Mouse (Mus musculus): ENCODE data around the gene Hdac7. TPM values are rescaled to one million over a fixed set of nuclear protein-coding genes. Genes with fewer than 3 reads are reported as not detected.

Hdac7 gene
- total and polyA plus RNA-seq, 2 experiments from 2014 or later, result 23.7 to 28.6 TPM

DNA sequence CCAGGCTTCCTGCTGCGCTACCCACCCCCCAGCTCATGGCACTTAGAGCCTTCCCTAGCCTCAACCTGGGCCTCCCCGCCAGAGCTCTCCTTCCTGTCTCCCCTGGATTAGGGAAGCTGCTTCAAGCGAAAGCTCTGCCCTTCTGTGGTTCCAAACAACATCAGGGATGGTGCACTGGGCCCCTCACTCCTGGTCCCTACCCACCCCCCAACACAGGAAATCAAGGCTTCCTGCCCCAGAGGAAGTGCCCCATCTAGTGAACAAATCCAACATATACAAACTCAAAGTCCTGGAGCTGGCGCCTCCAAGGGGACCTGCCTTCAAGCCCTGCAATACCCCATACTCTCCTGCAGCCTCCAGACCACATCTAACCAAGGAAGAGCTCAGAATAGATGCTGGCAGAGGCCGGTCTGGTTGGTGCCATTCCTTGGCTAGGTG lies 15.4 kb downstream of the Hdac7 start:
- Histone ChIP-seq H3K36me3 (ENCODE audit: insufficient read depth, low read length) (no peaks in the 10 kb centered on the region), H3K4me2 (ENCODE audit: low read depth, low read length) (peak overlapping the region; percentile 64), H3K4me1 (ENCODE audit: insufficient read depth, low read length) (peaks cover 47% of the 10 kb centered on the region), H3K27ac (peak overlapping the region; percentile 51; the same call in 1 of the 2 replicates), H3K27me3 (ENCODE audit: insufficient read depth, low read length) (no peaks in the 10 kb centered on the region), H3K4me3 (ENCODE audit: low read length) (no peak overlapping the region), H3K9me3 (ENCODE audit: low read length) (no peaks in the 10 kb centered on the region), H3K9ac (replicated peaks; ENCODE audit: low read length) (no peak overlapping the region)
- WGBS, result 71% methylated on average over 5 of the region's 5 CpGs
- no peak for ATAC-seq
- no peak for DNase-seq (ENCODE audit: low spot score)
- TF ChIP-seq CTCF (IDR thresholded peaks at IDR 0.05; ENCODE audit: low read depth), result 0 out of 2 replicates have a peak, but pooled peaks have one; percentile 3

DNA sequence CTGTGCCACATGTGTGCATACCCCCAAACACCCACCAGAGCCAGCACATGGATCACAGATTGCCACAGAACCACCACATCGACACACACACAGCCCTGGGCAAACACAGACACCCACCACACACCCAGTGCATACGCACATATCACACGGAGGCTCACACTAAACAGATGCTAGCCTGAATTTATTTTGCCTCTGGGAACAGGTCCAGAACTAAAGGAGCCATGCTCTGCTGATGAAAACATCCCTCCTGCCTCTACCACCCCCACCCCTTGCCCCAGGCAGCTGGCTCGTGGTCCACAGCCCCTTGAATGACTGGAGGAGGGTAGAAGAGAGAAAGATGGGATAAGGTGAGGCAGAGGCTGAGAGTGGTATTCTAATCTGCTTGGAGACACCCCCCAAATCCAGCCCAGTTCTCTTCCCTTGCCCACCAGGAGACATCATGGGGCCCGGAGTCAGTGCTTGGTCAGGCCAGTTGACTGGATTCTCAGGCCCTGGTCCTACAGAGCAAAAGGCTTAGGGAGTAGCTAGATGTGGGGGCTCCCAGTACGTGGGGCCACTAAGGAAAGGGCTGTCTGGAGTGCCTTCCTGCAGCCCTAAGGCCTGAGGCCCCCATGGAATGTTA lies 16.0 kb downstream of the Hdac7 start:
- no peak for DNase-seq (ENCODE audit: low spot score)
- no peak overlapping the region for H3K9ac ChIP-seq (replicated peaks; ENCODE audit: low read length)
- 36% methylated on average over 6 of the region's 6 CpGs for WGBS
- H3K4me3 ChIP-seq (ENCODE audit: low read length), result no peak overlapping the region
- peaks cover 53% of the 10 kb centered on the region for H3K4me1 ChIP-seq (ENCODE audit: insufficient read depth, low read length)
- H3K9me3 ChIP-seq (ENCODE audit: low read length), result no peaks in the 10 kb centered on the region
- no peak for TF ChIP-seq CTCF (IDR thresholded peaks at IDR 0.05; ENCODE audit: low read depth)
- ATAC-seq, result no peak
- no peaks in the 10 kb centered on the region for H3K36me3 ChIP-seq (ENCODE audit: insufficient read depth, low read length)
- H3K4me2 ChIP-seq (ENCODE audit: low read depth, low read length), result peak overlapping the region; percentile 64
- no peaks in the 10 kb centered on the region for H3K27me3 ChIP-seq (ENCODE audit: insufficient read depth, low read length)
- peak overlapping the region; percentile 51; the same call in 1 of the 2 replicates for H3K27ac ChIP-seq

DNA sequence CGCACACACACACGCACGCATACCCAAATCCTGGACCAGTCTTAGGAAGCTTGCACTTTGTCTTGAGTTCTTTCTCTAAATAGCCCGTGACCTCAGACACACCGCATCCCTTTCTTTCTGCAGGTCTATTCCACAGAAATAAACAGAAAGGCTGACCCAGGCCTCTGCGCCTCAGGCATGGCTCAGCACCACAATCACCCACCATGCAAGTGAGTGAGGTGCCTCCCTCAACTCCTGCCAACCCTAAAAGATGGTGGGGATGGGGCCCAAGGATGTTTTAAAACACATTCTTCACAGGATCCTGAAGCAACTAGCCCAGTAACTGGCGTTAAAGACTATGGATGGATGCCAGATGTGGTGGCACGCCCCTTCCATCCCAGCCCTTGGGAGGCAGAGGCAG lies 16.9 kb downstream of the Hdac7 start:
- Histone ChIP-seq H3K27ac (no peak overlapping the region), H3K4me1 (ENCODE audit: insufficient read depth, low read length) (peaks cover 57% of the 10 kb centered on the region), H3K4me2 (ENCODE audit: low read depth, low read length) (no peak overlapping the region), H3K9me3 (ENCODE audit: low read length) (no peaks in the 10 kb centered on the region), H3K9ac (replicated peaks; ENCODE audit: low read length) (no peak overlapping the region), H3K27me3 (ENCODE audit: insufficient read depth, low read length) (no peaks in the 10 kb centered on the region), H3K36me3 (ENCODE audit: insufficient read depth, low read length) (no peaks in the 10 kb centered on the region), H3K4me3 (ENCODE audit: low read length) (no peak overlapping the region)
- TF ChIP-seq CTCF (IDR thresholded peaks at IDR 0.05; ENCODE audit: low read depth), result no peak
- 84% methylated on average over 8 of the region's 8 CpGs for WGBS
- no peak for ATAC-seq
- no peak for DNase-seq (ENCODE audit: low spot score)

DNA sequence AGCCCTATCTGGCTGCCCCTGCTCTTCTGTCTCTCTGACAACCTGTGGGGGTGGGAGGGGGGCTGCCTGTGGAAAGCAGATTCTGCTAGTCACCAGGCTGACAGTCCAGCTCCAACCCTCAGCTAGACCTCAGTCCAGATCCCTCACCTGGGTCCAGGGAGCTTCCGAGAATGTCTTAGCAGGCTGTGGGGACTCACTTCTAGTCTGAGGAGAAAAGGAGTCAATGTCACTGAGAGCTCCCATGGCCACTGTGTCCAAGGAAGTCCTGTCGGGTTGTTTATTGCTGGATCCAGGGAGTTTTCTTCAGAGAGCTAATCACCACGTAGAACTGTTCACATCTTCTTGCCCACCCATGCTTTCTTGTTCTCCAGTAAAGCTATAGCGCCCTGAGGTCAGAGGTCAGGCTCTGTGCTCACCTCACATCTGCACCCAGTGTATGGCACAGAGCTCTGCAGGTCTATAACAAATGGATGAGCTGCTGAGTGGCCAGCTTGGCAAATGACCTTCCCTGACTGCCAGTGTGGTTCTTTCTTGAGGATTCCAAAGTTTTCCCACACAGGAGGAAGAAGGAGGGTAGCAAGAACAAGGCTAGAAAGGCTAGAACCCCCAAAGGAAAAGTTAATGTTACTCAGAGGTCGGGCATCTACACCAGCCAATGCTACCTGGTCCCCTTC lies 17.6 kb downstream of the Hdac7 start:
- DNase-seq (ENCODE audit: low spot score), result no peak
- no peak overlapping the region for H3K4me2 ChIP-seq (ENCODE audit: low read depth, low read length)
- no peak overlapping the region for H3K27ac ChIP-seq
- H3K4me3 ChIP-seq (ENCODE audit: low read length), result no peak overlapping the region
- H3K36me3 ChIP-seq (ENCODE audit: insufficient read depth, low read length), result no peaks in the 10 kb centered on the region
- no peaks in the 10 kb centered on the region for H3K9me3 ChIP-seq (ENCODE audit: low read length)
- H3K9ac ChIP-seq (replicated peaks; ENCODE audit: low read length), result no peak overlapping the region
- 79% methylated on average over 5 of the region's 5 CpGs for WGBS
- H3K27me3 ChIP-seq (ENCODE audit: insufficient read depth, low read length), result no peaks in the 10 kb centered on the region
- no peak for TF ChIP-seq CTCF (IDR thresholded peaks at IDR 0.05; ENCODE audit: low read depth)
- H3K4me1 ChIP-seq (ENCODE audit: insufficient read depth, low read length), result peaks cover 52% of the 10 kb centered on the region
- no peak for ATAC-seq

DNA sequence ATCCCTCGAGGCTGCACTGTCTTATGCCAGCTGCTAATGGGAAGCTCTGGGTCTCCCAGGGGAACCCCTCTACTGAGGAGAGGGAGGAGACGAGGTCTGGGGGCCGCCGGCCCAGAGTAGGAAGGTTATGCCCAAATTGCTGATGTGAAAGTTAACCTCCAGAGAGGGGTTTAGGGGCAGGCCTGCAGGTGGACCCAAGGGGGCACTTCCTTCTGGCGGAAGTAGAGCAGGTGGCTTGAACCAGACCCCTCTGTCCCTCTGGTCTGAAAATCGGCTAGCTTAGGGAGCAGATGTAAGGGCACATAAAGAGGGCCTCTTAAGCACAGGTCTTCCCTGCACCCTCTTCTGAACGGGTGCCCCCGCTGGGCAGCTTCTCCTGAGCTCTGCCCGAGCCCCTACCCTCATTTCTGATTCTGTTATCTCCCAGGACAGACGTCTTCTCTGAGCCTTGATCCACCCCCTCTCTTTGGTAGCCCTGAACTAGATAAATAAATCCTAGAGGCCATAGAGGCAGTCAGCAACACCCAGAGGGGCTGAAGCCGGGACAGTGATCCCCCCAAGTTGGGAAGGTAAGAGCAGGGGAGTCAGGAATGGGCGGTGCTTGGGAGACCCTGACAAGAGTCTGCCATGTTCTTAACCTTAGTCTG lies 18.2 kb downstream of the Hdac7 start:
- Histone ChIP-seq H3K36me3 (ENCODE audit: insufficient read depth, low read length) (no peaks in the 10 kb centered on the region), H3K9ac (replicated peaks; ENCODE audit: low read length) (no peak overlapping the region; the same call in 1 of the 2 replicates), H3K27ac (peak overlapping the region; percentile 45; the same call in 1 of the 2 replicates), H3K4me1 (ENCODE audit: insufficient read depth, low read length) (peaks cover 52% of the 10 kb centered on the region), H3K4me3 (ENCODE audit: low read length) (no peak overlapping the region), H3K4me2 (ENCODE audit: low read depth, low read length) (peak overlapping the region; percentile 49; the same call in 1 of the 2 replicates), H3K27me3 (ENCODE audit: insufficient read depth, low read length) (no peaks in the 10 kb centered on the region), H3K9me3 (ENCODE audit: low read length) (no peaks in the 10 kb centered on the region)
- TF ChIP-seq CTCF (IDR thresholded peaks at IDR 0.05; ENCODE audit: low read depth), result no peak
- no peak for DNase-seq (ENCODE audit: low spot score)
- WGBS, result 46% methylated on average over 12 of the region's 12 CpGs
- ATAC-seq, result no peak

DNA sequence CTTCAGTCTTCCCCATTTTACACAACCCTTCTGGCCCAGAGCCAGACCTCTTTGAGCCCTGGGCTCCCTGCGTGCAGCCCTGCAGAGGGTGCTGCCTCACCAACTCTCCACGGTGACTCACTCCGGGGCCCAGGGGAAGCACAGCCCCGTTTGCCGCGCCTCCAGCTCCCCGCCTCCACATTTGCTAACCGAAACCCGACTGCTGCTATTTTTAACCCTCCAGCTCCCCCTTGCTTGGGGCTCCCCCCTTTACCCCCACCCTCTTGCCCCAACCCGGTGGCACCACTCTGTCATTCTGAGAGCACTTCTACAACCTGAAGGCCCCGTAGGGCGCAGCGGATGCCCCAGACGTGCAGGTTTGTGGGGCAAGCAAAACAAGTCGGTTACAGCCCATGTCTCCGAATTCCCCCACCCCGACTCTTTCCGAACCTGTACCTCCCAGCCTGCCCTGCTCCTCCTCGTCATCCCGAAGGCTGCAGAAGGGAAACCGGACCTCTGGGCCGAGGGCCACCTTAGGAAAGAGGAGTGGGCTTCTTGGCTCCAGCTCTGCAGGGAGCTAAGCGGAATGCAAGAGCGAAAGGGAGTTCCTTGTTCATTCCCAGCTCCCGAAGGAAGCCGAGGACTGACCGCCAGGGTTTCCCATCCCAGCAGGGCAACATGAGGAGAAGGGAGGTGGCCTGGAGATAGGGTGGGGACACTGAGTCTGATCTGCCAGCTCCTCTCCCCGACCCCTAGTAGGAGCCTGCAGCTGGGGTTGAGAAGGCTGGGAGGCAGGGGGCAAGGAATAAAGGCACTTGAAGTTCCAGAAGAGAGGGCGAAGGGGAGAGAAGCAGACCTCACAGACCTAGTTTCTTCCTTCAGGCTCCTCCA lies 19.0 kb downstream of the Hdac7 start:
- no peaks in the 10 kb centered on the region for H3K9me3 ChIP-seq (ENCODE audit: low read length)
- WGBS, result 9% methylated on average over 29 of the region's 29 CpGs
- H3K4me3 ChIP-seq (ENCODE audit: low read length), result peak overlapping the region; percentile 7
- H3K27me3 ChIP-seq (ENCODE audit: insufficient read depth, low read length), result no peaks in the 10 kb centered on the region
- H3K27ac ChIP-seq, result peak overlapping the region; percentile 45; the same call in 1 of the 2 replicates
- H3K4me2 ChIP-seq (ENCODE audit: low read depth, low read length), result peak overlapping the region; percentile 49
- H3K36me3 ChIP-seq (ENCODE audit: insufficient read depth, low read length), result no peaks in the 10 kb centered on the region
- ATAC-seq, result peak; percentile 28; the same call in 1 of the 2 replicates
- peak; percentile 66 for DNase-seq (ENCODE audit: low spot score)
- peaks cover 52% of the 10 kb centered on the region for H3K4me1 ChIP-seq (ENCODE audit: insufficient read depth, low read length)
- H3K9ac ChIP-seq (replicated peaks; ENCODE audit: low read length), result peak overlapping the region; percentile 30; the same call in 1 of the 2 replicates
- peak; percentile 44 for TF ChIP-seq CTCF (IDR thresholded peaks at IDR 0.05; ENCODE audit: low read depth)

Data from hindbrain, postnatal 0 days (tissue).